Mouse (Mus musculus): ENCODE measurements around the gene Rab11fip3.

GRCm38 (mm10) chr17:25980854-25981253, 88.5 kb downstream of the Rab11fip3 start:
- TF ChIP-seq CTCF (IDR thresholded peaks at IDR 0.05; ENCODE audit: low read depth) (no peak), EP300 (optimal IDR thresholded peaks at IDR 0.05) (no peak)
